Mouse (Mus musculus): ENCODE measurements around the gene Terb2.
"Not testable (repeated sequence)": the region's sequence is repeated elsewhere in the genome, so short reads cannot be mapped to it uniquely, and the experiment has no call there.

The Terb2 gene

DNA sequence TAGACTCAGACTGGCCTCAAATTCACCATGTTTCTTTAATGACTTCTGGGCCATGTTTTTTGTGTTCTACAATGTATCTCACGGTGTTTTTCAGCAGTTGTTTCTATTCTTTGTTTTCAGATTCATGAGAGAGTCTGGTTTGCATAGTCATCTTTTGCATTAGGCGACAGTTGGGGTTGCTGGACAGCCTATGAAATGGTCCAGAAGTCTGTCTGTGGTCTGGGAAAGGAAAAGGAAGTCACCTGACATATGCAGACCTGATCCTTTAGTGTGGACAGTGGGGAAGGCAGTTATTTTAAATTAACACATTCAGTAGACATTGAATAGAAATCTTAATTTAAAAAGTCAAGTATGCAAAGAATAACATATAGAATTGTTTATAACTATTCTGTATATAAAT lies 23.5 kb upstream of the Terb2 start:
- no peak for DNase-seq (ENCODE audit: low read depth)

DNA sequence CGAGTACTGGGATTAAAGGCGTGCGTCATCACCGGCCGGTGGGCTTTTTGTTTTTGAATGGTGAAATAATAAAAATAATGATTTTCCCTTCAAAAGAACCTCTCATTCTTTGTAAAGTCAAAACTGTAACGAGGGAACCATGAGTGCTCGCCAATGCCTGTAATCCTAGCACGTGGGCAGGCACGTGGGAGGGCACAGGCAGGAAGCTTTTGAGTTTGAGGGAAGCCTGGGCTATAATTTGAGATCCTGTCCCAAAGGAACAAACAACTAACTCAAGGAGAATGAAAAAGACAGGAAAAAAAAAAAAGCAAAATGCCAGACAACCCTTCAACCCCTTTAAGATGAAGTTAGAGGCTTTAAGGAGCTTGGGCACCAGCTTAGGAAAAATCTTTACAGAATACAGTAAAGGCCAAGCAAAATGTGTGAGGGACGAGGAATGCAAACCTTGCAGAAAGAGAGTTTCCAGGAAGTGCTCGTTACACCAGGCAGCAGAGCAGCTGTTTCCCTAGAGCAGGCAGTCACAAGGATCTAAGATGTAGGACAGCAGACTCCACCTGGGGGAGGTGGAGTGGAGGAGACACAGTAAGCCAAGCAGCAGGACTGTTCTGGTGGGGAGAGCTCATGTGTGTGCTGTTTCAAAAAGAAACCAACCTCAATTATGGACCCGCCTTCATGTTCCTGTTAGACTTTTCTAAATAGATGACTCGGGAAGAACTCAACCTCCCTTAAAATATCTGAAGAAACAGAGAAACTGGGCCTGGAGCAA lies 22.5 kb upstream of the Terb2 start:
- no peak for DNase-seq (ENCODE audit: low read depth)

DNA sequence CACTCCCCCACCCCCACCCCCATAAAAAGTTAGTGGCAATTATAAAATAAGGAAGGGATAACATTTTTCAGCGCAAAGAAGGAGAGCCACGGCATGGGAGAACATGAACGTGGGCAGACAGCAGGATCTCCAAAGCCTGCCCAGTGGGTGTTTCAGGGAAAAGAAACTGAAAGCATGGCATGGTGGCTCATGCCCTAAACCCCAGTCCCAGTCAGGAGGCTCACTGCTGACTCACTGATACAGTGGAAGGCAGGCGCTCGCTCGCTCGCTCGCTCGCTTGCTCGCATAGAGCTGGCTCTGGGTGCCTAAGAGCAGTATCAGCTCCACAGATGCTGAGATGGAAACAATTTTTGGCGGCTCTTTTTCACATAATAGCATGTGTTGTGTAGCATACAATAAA lies 21.8 kb upstream of the Terb2 start:
- DNase-seq (ENCODE audit: low read depth) = no peak

DNA sequence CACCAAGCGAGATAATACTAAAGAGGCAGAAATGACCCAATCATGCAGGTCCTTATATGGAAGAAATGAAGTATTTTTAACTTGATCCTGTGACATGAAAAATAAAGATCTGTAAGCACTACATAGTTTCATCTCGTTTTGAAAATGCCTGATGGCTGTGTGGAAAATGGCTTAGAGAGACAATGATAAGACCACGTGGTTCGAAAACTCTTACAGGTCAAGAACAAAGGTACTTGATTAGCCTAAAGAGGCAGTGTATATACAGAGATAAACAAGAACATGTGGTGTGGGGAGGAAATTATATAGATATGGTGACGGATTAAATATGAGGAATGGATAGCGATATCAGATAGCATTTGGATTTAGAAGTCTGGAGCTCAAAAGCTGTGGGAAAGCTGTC lies 14.8 kb upstream of the Terb2 start:
- DNase-seq (ENCODE audit: low read depth) = no peak

DNA sequence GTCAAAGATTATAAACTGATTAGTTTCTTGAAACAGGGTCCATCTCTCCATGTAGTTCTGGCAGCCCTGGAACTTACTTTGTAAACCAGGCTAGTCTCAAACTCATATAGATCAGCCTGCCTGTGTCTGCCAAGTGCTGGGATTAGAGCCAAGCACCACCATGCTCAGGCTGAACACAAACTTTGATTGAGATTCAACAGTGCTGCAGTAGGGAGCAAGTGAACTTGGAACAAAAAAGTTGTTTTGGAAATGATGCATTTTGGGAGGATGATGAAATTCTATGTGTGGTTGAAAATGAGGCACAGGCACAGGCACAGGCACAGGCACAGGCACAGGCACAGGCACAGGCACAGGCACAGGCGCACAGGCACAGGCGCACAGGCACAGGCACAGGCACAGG lies 13.9 kb upstream of the Terb2 start:
- DNase-seq (ENCODE audit: low read depth) = no peak

DNA sequence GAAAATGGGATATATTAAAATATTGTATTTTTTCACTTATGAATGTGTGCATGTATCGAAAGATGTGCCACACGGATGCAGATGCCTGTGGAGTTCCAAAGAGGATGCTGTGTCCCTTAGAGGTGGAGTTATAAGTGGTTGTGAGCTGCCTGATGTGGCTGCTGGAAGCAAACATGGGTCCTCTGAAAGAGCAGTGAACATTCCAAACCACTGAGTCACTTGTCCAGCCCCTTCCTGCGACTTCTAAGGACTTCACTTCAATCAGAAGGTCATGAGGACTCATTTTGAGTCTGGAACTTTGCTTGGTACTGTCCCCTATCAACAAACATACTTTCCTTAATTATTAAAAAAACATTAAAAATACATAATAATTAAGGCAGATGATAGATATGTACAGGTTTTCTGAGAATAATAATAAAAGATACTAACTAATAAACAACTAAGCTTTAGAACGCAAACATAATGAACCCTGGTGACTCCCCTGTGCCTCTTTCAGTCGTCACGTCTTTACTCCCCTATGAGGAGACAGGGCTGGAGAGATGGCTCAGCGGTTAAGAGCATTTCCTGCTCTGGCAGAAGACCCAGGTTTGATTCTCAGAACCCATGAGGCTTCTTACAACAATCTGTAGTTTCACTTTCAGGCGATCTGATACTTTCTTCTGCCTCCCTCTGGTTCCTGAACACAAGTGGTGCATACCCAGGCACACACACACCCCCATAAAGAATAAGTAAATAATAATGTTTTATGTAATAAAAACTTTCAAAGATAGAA lies 5.8 kb upstream of the Terb2 start:
- DNase-seq (ENCODE audit: low read depth) = no peak

DNA sequence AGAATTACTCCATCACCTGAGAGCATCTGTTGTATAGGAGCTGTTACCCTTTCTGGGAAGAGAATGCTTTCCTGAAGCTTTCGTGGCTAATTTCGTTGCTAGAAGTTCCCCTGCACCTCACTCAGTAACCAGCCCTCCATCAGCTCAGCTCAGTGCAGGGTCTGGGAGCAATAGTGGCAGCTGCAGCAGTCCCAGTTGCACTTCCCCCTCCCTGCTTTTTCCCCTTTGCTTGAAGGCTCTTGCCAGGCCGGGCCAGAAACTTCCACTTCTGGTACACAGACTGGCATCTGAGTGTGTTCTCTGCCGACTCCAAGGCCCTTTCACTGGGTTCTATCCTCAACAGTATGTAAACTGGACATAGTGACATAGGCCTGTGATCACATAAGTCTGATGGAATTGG lies 986 bp upstream of the Terb2 start:
- no peak for DNase-seq (ENCODE audit: low read depth)

DNA sequence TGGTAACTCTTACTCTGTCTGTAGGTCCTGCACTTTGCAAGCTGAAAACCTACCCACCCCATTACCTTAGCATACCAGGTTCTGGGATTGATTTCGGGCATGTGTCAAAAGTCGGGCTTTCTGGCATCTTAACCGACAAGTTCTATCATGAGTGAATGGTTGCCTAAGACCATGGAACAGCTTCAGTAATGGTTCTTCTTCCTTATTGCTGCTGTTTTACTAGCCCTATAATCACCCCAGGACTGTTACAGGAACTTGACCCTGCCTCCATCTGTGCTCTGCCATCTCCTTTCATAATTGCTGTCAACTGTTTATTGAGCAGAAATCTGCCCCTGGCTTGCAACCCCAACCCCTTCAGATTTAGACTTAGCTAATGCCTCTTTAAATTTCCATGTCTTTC lies 679 bp downstream of the Terb2 start:
- no peak for DNase-seq (ENCODE audit: low read depth)

DNA sequence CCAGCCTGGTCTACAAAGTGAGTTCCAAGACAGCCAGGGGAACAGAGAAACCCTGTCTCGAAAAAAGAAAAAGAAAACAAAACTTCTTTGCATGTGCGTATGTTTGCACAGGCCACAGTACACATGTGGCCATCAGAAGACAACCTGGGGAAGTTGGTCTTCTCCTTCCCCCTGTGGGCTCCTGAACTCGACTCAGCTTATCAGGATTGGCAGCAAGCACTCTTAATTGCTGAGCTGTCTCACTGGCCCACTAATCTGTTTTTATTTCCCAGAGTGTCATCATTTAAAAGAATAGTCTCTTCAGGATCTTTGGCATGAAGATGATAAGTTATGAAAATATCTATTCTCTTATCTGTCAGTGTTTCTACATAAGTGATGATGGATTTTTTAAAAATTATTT lies 5.8 kb downstream of the Terb2 start:
- no peak for DNase-seq (ENCODE audit: low read depth)

DNA sequence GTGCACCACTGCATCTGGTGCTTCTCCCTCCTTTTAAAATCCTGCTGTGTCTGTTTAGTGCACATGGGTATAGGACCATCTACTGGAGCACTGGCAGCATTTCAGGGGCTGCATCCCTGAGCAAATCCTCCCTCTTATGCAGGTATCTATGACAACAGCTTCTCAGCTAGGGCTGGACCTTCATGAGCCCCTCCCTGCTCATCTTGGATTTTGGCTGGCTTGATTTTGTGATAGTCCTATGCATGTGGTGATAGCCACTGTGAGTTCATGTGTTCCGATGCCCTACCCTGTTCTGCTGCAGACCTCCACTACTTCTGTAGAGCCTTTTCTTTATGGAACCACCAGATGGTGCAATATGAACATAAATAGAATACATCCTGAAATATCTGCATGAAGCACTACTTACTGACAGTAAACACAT lies 8.4 kb downstream of the Terb2 start:
- DNase-seq (ENCODE audit: low read depth) = peak; percentile 28

DNA sequence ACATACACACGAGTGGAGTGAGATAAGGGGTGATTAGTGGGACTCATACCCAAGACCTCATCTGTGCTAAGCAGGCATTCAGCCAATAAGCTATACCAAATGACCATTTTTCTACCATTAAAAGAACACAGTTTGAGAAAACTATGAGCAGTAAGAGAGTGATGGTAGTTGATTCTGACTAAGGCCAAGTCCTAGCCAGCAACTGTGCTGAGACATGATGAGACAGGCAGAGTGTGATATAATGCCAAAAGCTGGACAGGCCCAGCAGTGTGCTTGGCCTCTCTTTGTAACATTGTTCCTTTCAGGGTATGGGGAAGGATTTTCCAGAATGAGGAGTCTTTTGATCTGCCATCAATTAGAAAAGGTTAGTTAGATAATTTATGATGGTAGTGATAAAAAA lies 15.4 kb downstream of the Terb2 start:
- DNase-seq (ENCODE audit: low read depth) = no peak

DNA sequence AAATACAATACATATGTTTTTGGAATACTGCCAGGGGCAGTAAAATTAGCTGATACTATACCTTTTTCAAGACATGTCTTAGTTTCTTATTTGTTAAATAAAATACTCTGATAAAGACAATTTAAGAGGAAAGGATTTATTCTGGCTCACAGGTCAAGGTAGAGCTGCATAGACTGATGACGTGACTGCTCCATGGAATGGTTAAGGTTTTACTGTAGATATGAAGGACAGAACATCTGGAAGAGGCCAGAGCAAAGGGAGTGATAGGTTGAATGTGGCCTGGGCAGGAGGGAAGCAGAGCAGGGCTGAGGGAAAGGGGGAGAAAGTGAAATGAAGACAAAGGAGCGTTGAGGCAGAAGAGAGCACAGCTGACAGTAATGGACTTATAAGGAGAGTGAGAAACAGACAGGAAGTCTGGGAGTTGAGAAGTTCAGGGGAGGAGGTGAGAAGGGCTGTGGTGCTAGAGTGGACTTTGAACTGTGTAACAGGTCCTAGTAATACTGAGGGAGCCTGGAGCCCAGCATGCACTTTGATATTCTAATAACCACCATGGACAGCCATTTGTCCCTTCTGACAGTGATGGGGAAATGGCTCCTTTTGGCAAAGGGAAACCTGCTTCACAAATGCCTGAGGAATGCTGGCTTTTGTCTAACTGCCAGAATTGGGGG lies 20.5 kb downstream of the Terb2 start:
- no peak for DNase-seq (ENCODE audit: low read depth)

DNA sequence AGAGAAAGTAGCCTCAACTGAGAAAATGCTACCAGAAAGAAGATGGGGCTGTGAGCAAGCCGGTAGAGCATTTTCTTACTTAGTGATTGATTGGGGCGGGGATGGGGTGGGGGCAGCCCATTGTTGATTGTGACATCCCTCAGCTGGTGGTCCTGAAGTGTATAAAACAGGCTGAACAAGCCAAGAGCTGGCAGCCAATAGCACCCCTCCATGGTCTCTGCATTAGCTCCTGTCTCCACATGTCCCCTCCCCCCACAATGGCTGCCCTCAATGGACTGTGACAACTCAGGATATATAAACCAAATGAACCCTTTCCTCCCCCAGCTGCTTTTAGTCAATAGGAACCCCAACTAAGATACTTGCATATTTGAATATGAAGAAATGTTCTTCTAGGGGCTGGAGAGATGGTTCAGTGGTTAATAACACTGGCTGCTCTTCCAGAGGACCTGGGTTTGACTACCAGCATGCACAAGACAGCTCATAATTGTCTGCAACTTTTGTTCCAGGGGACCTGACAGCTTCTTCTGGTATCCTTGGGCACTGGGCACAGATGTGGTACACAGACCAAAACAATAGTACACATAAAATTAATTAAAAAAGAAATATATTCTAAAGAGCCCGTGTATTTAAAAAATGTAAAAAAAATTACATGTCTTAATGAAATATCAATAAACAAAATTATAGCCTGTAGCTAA lies 24.6 kb downstream of the Terb2 start:
- no peak for DNase-seq (ENCODE audit: low read depth)

DNA sequence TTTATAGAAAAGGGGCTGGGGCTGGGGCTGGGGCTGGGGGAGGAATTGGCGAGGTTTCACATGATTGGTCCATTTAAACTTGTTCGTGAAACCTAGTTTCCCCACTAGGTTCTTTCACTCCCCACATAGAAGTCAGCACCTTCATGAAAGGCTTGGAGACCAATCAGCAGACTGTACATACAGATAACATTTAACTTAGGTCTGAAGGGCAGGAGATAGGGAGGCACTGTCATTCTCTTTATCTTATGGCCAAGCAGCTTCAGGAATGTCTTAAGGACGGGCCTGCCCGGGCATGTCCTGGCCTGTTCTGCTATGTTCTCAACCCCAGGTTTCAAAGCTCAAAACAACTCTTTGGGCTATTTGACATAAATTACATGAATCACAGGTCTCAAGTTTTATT lies 31.0 kb downstream of the Terb2 start:
- DNase-seq (ENCODE audit: low read depth) = not testable (repeated sequence)

DNA sequence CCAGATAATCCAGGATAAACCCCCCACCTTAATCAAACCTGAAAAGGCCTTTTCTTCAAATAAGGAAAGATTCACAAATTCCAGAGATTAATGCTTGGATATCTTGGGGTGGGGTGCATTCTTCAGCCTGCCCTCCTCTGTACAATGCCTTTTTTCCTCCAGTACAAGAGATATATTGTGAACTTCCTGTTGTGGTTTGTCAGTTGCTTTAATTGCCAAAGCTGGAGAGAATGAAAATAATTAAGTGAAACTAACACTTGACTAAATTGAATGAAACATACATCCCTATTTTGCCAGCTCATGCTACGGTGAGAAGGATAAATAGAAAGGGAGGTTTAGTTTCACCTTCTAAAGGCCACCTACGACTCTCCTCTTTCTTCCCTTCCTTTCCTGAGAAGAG lies 32.2 kb downstream of the Terb2 start:
- DNase-seq (ENCODE audit: low read depth) = no peak

DNA sequence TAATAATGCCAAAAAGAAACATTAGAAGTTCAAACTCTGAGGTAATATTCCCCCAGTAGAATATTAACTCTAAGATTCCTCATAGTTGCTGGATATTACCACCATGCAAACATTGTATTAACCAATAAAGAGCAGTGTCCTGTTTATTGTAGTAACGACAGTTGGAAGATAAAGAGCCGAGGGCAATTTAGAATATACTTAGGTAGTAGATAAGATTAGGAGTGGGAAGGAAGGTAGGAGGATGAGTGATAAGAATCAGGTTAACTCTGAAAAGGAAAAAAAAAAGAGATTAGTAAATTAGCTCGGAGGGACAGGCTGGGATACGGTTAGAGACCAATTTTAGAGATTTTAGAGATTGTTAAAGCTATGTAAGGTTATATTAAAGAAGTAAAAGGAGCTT lies 35.3 kb downstream of the Terb2 start:
- no peak for DNase-seq (ENCODE audit: low read depth)

DNA sequence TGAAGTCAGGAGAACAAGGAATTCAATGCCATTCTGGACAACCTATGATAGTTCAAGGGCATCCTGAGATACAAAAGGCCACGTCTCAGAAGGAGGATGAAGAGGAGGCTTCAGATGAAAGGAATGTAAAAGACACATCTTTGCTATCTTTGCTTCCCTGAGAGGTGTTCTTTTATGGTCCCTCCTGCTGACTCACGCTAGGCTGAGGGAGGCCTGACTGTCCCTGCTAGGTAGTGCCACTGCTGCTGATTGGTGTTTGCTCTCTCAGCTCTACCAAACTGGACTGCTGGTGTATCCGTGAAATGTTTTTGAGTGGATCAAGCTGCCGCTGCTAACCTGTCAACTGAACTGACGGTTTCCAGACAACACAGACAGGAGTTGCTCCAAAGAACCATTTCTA lies 35.7 kb downstream of the Terb2 start:
- DNase-seq (ENCODE audit: low read depth) = no peak

DNA sequence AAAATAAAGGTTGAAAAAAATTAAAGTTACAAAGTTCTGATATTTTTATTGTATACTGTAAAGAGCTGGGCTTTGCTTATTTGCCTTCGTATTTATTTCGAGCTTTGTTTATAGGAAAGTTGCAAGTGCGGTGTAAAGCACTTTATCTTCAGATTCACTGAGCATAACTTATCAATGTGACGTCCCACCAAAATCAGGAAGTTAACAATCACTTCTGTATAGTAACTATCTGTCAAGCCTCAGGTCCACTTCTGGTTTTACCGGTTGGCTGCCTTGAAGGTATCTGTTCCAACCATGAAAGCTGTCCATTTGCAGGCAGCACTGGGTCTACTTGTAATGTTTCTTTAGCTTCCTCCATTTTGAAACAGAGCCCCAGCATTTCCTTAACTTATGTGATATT lies 36.2 kb downstream of the Terb2 start:
- DNase-seq (ENCODE audit: low read depth) = no peak

DNA sequence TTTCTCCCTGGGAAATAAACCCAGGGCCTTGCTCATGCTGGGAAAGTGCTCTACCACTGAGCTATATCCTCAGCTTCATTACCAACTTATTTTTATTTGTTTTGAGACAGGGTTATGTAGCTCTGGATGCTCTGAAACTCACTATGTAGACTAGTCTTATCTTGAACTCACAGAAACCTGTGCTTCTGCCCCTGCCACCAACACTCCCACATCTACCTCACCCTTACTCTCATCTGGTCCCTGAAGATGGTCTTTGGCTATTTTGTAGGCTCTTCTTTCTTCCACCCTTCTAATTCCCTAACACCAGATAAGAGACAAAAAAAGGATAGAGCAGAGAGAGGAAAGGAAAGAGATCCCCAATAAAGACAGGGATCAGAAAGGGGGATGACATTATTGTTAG lies 37.6 kb downstream of the Terb2 start:
- DNase-seq (ENCODE audit: low read depth) = no peak

DNA sequence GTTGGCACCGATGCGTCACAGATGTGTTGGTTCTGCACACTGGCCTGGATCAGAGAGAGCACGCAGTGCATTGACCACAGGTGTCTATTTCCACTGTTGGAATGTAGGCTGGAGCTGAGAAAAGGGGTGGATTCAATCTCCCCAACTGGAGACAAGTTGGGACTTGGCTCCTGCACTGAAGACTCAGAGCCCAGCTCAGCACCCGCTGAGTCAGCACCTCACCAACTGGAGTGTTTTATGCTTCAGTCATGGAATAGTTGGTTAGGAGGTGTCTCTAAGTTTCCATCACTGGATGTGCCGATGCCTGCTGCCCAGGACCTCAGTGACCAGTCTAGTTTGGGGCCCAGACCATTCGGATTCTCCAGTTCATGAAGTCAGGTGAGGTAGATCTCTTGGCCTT lies 44.3 kb downstream of the Terb2 start:
- no peak for DNase-seq (ENCODE audit: low read depth)

DNA sequence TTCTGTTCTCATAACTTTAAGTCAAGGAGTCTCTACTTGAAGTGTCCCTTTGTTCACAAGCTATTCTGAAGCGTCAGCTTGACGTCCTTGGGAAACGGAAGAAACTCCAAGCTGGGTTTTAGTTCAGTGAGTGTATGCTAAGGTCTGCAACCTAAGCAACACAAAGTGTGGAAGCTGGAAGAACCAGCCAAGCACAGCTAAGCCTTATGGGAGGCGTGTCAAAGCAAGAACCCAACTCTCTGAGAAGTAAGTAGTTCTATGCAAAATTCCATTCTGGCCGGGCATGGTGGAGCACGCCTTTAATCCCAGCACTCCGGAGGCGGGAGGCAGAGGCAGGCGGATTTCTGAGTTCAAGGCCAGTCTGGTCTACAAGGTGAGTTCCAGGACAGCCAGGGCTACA lies 45.5 kb downstream of the Terb2 start:
- DNase-seq (ENCODE audit: low read depth) = no peak

DNA sequence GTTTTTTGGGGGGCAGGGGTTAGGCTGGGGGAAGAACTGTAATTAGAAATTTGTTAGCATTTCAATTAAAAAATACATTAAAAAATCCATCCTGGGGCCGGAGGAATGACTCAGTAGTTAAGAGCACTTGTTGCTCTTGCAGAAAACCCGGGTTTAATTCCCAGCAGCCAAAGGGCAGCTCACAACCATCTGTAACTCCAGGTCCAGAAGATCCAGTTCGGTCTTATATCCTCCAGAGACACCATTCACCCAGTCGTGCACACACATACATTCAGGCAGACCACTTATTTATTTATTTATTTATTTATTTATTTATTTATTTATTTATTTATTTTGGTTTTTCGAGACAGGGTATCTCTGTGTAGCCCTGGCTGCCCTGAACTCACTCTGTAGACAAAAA lies 47.3 kb downstream of the Terb2 start:
- DNase-seq (ENCODE audit: low read depth) = no peak

All from c-Kit-positive CD71-positive TER-119-negative erythroid progenitor cells, embryonic 14.5 days (primary cell).